Mouse (Mus musculus): ENCODE measurements at regions not wholly inside any gene's neighbourhood (a gene's known extent, or its start where the extent isn't known, plus 50 kb on each side); places are given as distances from the start of the nearest gene placed in this dataset.

DNA sequence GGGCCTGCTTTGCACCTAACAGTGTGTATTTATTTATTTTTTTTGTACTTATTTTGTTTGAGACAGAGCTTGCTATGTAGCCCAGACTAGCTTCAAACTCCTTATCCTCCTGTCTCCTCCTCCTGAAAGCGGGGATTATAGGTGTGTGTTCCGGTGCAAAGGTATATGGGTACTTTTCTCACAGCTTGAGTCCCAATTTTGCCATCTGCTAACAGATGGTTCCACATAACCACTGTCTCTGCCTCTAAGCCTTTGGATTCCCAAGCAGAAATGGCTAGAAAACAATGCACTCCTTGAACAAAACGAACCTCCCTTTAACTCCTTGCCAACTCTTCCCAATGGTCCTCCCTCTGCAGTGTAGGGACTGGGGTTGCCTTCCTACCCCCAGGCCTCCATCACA lies 95.5 kb downstream of the Matn1 start:
- ATAC-seq (ENCODE audit: low FRiP score, low read depth), result no peak
- no peaks in the 10 kb centered on the region for H3K4me1 ChIP-seq (ENCODE audit: control insufficient read depth, insufficient read depth, low read length)
- no peak for TF ChIP-seq POLR2A (IDR thresholded peaks at IDR 0.05; ENCODE audit: borderline replicate concordance, extremely low read depth, insufficient read depth, insufficient read length)
- WGBS, result 72% methylated on average over 3 of the region's 3 CpGs
- H3K9me3 ChIP-seq (ENCODE audit: control insufficient read depth, low read length), result no peaks in the 10 kb centered on the region
- no peak overlapping the region for H3K27ac ChIP-seq (replicated peaks; ENCODE audit: low read depth, low read length)
- H3K4me2 ChIP-seq (replicated peaks; ENCODE audit: low read depth, low read length, severe bottlenecking), result no peak overlapping the region
- no peaks in the 10 kb centered on the region for H3K27me3 ChIP-seq (ENCODE audit: control insufficient read depth, insufficient read depth, low read length)
- no peaks in the 10 kb centered on the region for H3K36me3 ChIP-seq (ENCODE audit: control insufficient read depth, insufficient read depth, low read length)
- H3K9ac ChIP-seq (ENCODE audit: low read depth, low read length, severe bottlenecking), result no peak overlapping the region
- no peak for DNase-seq (ENCODE audit: low spot score)
- no peak overlapping the region for H3K4me3 ChIP-seq (replicated peaks; ENCODE audit: low read length)

- Histone ChIP-seq H3K4me2 (replicated peaks; ENCODE audit: low read depth, low read length, severe bottlenecking) (no peak overlapping the region), H3K4me1 (ENCODE audit: control insufficient read depth, insufficient read depth, low read length) (no peaks in the 10 kb centered on the region), H3K4me3 (replicated peaks; ENCODE audit: low read length) (no peak overlapping the region), H3K27ac (replicated peaks; ENCODE audit: low read depth, low read length) (no peak overlapping the region), H3K27me3 (ENCODE audit: control insufficient read depth, insufficient read depth, low read length) (no peaks in the 10 kb centered on the region), H3K36me3 (ENCODE audit: control insufficient read depth, insufficient read depth, low read length) (no peaks in the 10 kb centered on the region), H3K9me3 (ENCODE audit: control insufficient read depth, low read length) (no peaks in the 10 kb centered on the region), H3K9ac (ENCODE audit: low read depth, low read length, severe bottlenecking) (no peak overlapping the region)
- WGBS, result 69% methylated on average over 2 of the region's 2 CpGs
- ATAC-seq (ENCODE audit: low FRiP score, low read depth) (no peak), DNase-seq (ENCODE audit: low spot score) (no peak)
- TF ChIP-seq POLR2A (IDR thresholded peaks at IDR 0.05; ENCODE audit: borderline replicate concordance, extremely low read depth, insufficient read depth, insufficient read length), result no peak
Observed at GRCm38 (mm10) chr4:131041210-131041609, 97.0 kb downstream of the Matn1 start.

DNA sequence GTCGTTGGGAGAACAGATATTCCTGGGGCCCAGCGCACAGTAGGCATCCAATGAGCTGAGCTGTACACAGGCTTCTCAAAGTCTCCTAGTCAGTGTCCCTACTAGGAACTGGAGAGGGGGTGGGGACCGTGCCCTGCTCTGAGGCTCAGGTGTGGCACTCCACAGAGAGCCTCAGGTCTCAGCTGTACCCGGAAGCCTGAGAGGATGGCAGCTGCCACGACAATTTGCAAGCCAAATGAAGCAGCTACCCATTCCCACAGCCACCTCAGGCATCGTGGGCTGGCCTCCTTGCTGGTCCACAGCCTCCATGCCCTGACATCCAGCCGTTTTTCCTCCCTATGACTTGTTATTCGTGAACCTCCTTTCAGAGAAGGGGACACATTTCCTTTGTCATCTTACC lies 101.9 kb downstream of the Matn1 start:
- H3K36me3 ChIP-seq (ENCODE audit: control insufficient read depth, insufficient read depth, low read length), result no peaks in the 10 kb centered on the region
- H3K27ac ChIP-seq (replicated peaks; ENCODE audit: low read depth, low read length), result no peak overlapping the region
- H3K4me1 ChIP-seq (ENCODE audit: control insufficient read depth, insufficient read depth, low read length), result no peaks in the 10 kb centered on the region
- DNase-seq (ENCODE audit: low spot score) (no peak), ATAC-seq (ENCODE audit: low FRiP score, low read depth) (no peak)
- H3K27me3 ChIP-seq (ENCODE audit: control insufficient read depth, insufficient read depth, low read length), result no peaks in the 10 kb centered on the region
- H3K9ac ChIP-seq (ENCODE audit: low read depth, low read length, severe bottlenecking), result no peak overlapping the region
- no peak overlapping the region for H3K4me2 ChIP-seq (replicated peaks; ENCODE audit: low read depth, low read length, severe bottlenecking)
- no peak for TF ChIP-seq POLR2A (IDR thresholded peaks at IDR 0.05; ENCODE audit: borderline replicate concordance, extremely low read depth, insufficient read depth, insufficient read length)
- no peaks in the 10 kb centered on the region for H3K9me3 ChIP-seq (ENCODE audit: control insufficient read depth, low read length)
- 47% methylated on average over 8 of the region's 8 CpGs for WGBS
- H3K4me3 ChIP-seq (replicated peaks; ENCODE audit: low read length), result no peak overlapping the region

DNA sequence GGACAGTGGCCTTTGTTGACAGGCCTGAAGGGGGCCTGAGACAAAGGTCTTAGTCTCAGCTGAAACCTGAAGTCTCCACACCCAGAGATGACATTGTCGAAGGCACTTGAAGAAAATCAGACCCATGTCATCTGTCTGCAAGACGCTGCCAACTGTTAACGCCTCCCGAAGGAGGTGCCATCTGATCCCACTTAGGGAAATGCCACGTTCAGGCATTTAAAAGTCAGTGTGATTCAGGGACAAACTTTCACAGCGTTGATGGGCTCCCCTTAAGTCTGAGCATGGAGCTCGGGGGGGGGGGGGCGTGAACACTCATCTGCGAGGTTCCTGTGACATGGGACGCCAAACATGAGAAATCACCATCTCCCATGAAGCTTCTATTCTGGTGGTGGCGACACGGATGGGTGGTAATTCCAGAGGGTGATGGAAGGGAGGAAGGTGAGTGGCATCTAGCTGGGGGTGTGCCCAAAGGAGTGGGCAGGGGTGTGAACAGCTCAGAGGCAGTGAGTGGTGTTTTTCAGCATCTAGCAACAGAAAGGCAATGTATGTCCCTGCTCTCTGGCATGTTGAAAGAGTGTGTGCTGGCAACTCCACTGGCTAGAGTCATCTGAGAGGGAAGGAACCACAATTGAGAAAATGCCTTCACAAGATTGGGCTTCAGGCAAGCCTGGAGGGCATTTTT lies 102.9 kb downstream of the Matn1 start:
- DNase-seq (ENCODE audit: low spot score), result no peak
- Histone ChIP-seq H3K27me3 (ENCODE audit: control insufficient read depth, insufficient read depth, low read length) (no peaks in the 10 kb centered on the region), H3K27ac (replicated peaks; ENCODE audit: low read depth, low read length) (no peak overlapping the region), H3K9ac (ENCODE audit: low read depth, low read length, severe bottlenecking) (no peak overlapping the region), H3K36me3 (ENCODE audit: control insufficient read depth, insufficient read depth, low read length) (no peaks in the 10 kb centered on the region), H3K4me2 (replicated peaks; ENCODE audit: low read depth, low read length, severe bottlenecking) (no peak overlapping the region), H3K4me1 (ENCODE audit: control insufficient read depth, insufficient read depth, low read length) (no peaks in the 10 kb centered on the region), H3K9me3 (ENCODE audit: control insufficient read depth, low read length) (no peaks in the 10 kb centered on the region), H3K4me3 (replicated peaks; ENCODE audit: low read length) (no peak overlapping the region)
- ATAC-seq (ENCODE audit: low FRiP score, low read depth), result no peak
- WGBS, result 50% methylated on average over 12 of the region's 12 CpGs
- TF ChIP-seq POLR2A (IDR thresholded peaks at IDR 0.05; ENCODE audit: borderline replicate concordance, extremely low read depth, insufficient read depth, insufficient read length), result no peak

- Histone ChIP-seq H3K27ac (replicated peaks; ENCODE audit: low read depth, low read length) (no peak overlapping the region), H3K9me3 (ENCODE audit: control insufficient read depth, low read length) (peaks cover 6% of the 10 kb centered on the region; the same call in 1 of the 2 replicates), H3K4me3 (replicated peaks; ENCODE audit: low read length) (no peak overlapping the region), H3K36me3 (ENCODE audit: control insufficient read depth, insufficient read depth, low read length) (no peaks in the 10 kb centered on the region), H3K4me1 (ENCODE audit: control insufficient read depth, insufficient read depth, low read length) (no peaks in the 10 kb centered on the region), H3K27me3 (ENCODE audit: control insufficient read depth, insufficient read depth, low read length) (no peaks in the 10 kb centered on the region), H3K9ac (ENCODE audit: low read depth, low read length, severe bottlenecking) (no peak overlapping the region), H3K4me2 (replicated peaks; ENCODE audit: low read depth, low read length, severe bottlenecking) (no peak overlapping the region)
- WGBS, result 85% methylated on average over 3 of the region's 3 CpGs
- no peak for TF ChIP-seq POLR2A (IDR thresholded peaks at IDR 0.05; ENCODE audit: borderline replicate concordance, extremely low read depth, insufficient read depth, insufficient read length)
- no peak for ATAC-seq (ENCODE audit: low FRiP score, low read depth)
- no peak for DNase-seq (ENCODE audit: low spot score)
Observed at GRCm38 (mm10) chr4:131056293-131056692, 112.1 kb downstream of the Matn1 start.
